Mouse (Mus musculus) embryonic facial prominence, embryonic 13.5 days (tissue): ENCODE results near the gene Gsg1l. TPM values are rescaled to one million over a fixed set of nuclear protein-coding genes. Genes with fewer than 3 reads are reported as not detected.

Experiments used
- ATAC-seq: fragments of 200-750 bp; cut with Nextera tagmentation; 2 replicates; pipeline ENCODE4 v1.8.0; 2017; ENCODE audit warnings: low read depth; ENCODE audit not compliant: insufficient number of reproducible peaks, insufficient read depth, low FRiP score, low TSS enrichment
- H3K27ac ChIP-seq: fragments of 300-500 bp; sonication (generic); 2 replicates; pipeline ENCODE4 v1.5.1; 2015; ENCODE audit warnings: moderate library complexity, mild to moderate bottlenecking, inconsistent platforms
- H3K27me3 ChIP-seq: fragments of 300-500 bp; sonication (generic); 2 replicates; pipeline ENCODE4 v1.6.1; 2015; ENCODE audit warnings: mild to moderate bottlenecking, inconsistent platforms
- H3K36me3 ChIP-seq: fragments of 300-500 bp; sonication (generic); 2 replicates; pipeline ENCODE4 v1.6.1; 2015; ENCODE audit warnings: mild to moderate bottlenecking, inconsistent platforms
- H3K4me1 ChIP-seq: fragments of 300-500 bp; sonication (generic); 2 replicates; pipeline ENCODE4 v1.6.1; 2015; ENCODE audit warnings: inconsistent platforms
- H3K4me2 ChIP-seq: fragments of 300-500 bp; sonication (generic); 2 replicates; pipeline ENCODE4 v1.6.1; 2015; ENCODE audit warnings: moderate library complexity, mild to moderate bottlenecking, inconsistent platforms
- H3K4me3 ChIP-seq: fragments of 300-500 bp; sonication (generic); 2 replicates; pipeline ENCODE4 v1.5.1; 2015; ENCODE audit warnings: mild to moderate bottlenecking, inconsistent platforms
- H3K9ac ChIP-seq: fragments of 300-500 bp; sonication (generic); 2 replicates; pipeline ENCODE4 v1.6.1; 2015; ENCODE audit warnings: mild to moderate bottlenecking, inconsistent platforms
- H3K9me3 ChIP-seq: fragments of 300-500 bp; sonication (generic); 2 replicates; pipeline ENCODE4 v1.6.1; 2016; ENCODE audit warnings: inconsistent platforms
- WGBS: fragments of 180-500 bp; shearing (Covaris S2); methylation state at CpG from one replicate; pipeline ENCODE4 v1.1.7; 2015; ENCODE audit warnings: mixed read lengths; 5-methylcytosine and 5-hydroxymethylcytosine counted together
- polyA plus RNA-seq: library from polyadenylated mRNA; unstranded; fragments of >200 nt; fragmentation: Nextera tagmentation; extraction: Ambion mirVana; gene quantifications from 2 replicates; pipeline ENCODE4 v1.2.1, GENCODE M21; 2015

The Gsg1l gene
- polyA plus RNA-seq, 1 experiment from 2014 or later = 2.0 TPM

- no peaks in the 10 kb centered on the region for H3K36me3 ChIP-seq
- H3K4me3 ChIP-seq = no peak overlapping the region
- H3K4me2 ChIP-seq = no peak overlapping the region
- no peaks in the 10 kb centered on the region for H3K4me1 ChIP-seq
- ATAC-seq = no peak
- no peak overlapping the region for H3K27ac ChIP-seq
- no peaks in the 10 kb centered on the region for H3K27me3 ChIP-seq
- WGBS = 77% methylated on average over 4 of the region's 4 CpGs
- no peaks in the 10 kb centered on the region for H3K9me3 ChIP-seq
- H3K9ac ChIP-seq = no peak overlapping the region
Measured at GRCm38 (mm10) chr7:125948973-125949372, 133.2 kb downstream of the Gsg1l start.

GRCm38 (mm10) chr7:125945915-125946314, 136.3 kb downstream of the Gsg1l start:
- 76% methylated on average over 8 of the region's 8 CpGs for WGBS
- Histone ChIP-seq H3K4me1 (no peaks in the 10 kb centered on the region), H3K36me3 (no peaks in the 10 kb centered on the region), H3K4me2 (no peak overlapping the region), H3K9me3 (no peaks in the 10 kb centered on the region), H3K27me3 (no peaks in the 10 kb centered on the region), H3K9ac (no peak overlapping the region), H3K4me3 (no peak overlapping the region), H3K27ac (no peak overlapping the region)
- no peak for ATAC-seq

- Histone ChIP-seq H3K36me3 (no peaks in the 10 kb centered on the region), H3K4me1 (no peaks in the 10 kb centered on the region), H3K4me2 (no peak overlapping the region), H3K9ac (no peak overlapping the region), H3K27ac (no peak overlapping the region), H3K27me3 (no peaks in the 10 kb centered on the region), H3K4me3 (no peak overlapping the region), H3K9me3 (no peaks in the 10 kb centered on the region)
- no peak for ATAC-seq
- 84% methylated on average over 5 of the region's 5 CpGs for WGBS
Measured at GRCm38 (mm10) chr7:125944631-125945030, 137.6 kb downstream of the Gsg1l start.

- no peaks in the 10 kb centered on the region for H3K36me3 ChIP-seq
- no peaks in the 10 kb centered on the region for H3K9me3 ChIP-seq
- WGBS = 88% methylated on average over 4 of the region's 4 CpGs
Measured at GRCm38 (mm10) chr7:125943511-125943910, 138.7 kb downstream of the Gsg1l start.

GRCm38 (mm10) chr7:125942365-125943090, 139.7 kb downstream of the Gsg1l start:
- H3K4me1 ChIP-seq = no peaks in the 10 kb centered on the region
- ATAC-seq = no peak
- H3K4me3 ChIP-seq = no peak overlapping the region
- H3K27ac ChIP-seq = no peak overlapping the region
- H3K36me3 ChIP-seq = no peaks in the 10 kb centered on the region
- H3K27me3 ChIP-seq = 0 out of 2 replicates have a peak, but pooled peaks cover 2% of the 10 kb centered on the region
- no peak overlapping the region for H3K4me2 ChIP-seq
- H3K9me3 ChIP-seq = no peaks in the 10 kb centered on the region
- H3K9ac ChIP-seq = no peak overlapping the region
- WGBS = 75% methylated on average over 6 of the region's 6 CpGs

More at GRCm38 (mm10) chr7:125943511-125943910, 138.7 kb downstream of the Gsg1l start:
- 0 out of 2 replicates have a peak, but pooled peaks cover 2% of the 10 kb centered on the region for H3K27me3 ChIP-seq
- H3K4me3 ChIP-seq = no peak overlapping the region
- no peak overlapping the region for H3K9ac ChIP-seq
- no peak for ATAC-seq
- no peak overlapping the region for H3K27ac ChIP-seq
- H3K4me2 ChIP-seq = no peak overlapping the region
- no peaks in the 10 kb centered on the region for H3K4me1 ChIP-seq

DNA sequence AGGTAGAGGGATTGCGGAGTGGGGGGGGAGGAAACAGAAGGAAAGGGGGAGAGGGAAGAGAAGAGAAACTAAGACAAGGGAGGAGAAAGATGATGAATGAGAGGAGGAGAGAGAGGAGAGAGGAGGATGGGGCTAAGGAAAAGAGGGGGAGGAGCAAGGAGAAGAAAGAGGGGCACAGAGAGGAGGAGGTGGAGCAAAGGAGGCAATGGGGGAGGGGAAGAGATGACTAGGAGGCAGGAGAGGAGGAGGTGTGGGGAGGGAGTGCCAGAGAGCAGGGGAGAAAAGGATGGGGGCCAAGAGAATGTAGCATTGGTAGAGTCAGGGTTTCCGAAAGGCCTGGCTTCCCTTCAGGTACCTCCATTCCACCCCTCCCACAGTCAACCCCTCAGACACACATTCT, 147.9 kb downstream of the Gsg1l start:
- ATAC-seq = no peak
- Histone ChIP-seq H3K4me3 (no peak overlapping the region), H3K4me1 (peaks cover 36% of the 10 kb centered on the region), H3K36me3 (no peaks in the 10 kb centered on the region), H3K9ac (no peak overlapping the region), H3K27me3 (peaks cover 10% of the 10 kb centered on the region), H3K4me2 (peak overlapping the region; percentile 40; the same call in 1 of the 2 replicates), H3K27ac (no peak overlapping the region), H3K9me3 (no peaks in the 10 kb centered on the region)
- 60% methylated on average over 2 of the region's 2 CpGs for WGBS

DNA sequence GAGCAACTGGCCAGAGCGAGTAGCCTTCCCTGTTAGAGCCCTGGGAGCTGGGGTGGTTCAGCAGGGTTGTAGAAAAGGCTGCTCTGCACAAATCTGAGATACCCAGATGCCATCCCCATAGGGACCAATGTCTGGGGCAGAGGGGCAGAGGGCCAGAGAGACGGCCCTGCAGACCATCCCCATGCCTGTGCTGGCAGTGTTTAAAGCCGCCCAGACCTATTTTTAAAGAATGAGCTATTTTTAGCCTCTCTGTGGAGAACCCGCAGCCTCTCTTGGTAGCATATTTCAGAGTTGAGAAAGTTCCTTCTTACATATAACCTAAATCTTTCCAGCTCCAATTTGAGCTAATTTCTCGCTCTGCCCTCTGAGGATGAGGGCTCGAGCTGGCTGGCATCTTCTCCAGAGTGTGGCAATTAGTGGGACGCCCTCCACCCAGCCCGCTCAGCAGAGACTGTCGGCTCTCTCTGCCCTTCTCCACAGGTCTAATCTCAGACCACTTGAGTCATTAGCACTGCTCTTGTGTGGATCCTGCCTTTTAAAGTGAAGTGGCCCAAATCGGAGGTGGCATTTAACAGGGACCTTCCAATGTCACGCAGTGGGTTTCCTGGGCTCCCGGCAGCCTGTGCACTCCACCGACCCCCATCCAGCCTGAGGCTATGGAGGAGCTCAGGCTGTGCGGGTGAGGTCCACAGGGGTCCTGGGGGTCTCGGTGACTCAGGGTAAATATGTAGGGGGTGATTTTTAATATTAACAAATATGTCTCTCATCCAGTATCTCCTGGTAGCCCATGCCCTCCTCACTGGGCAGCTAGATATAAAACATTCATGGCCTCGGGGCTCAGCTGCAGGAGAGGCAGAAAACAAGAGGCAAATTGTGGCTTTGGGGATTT, 148.6 kb downstream of the Gsg1l start:
- no peaks in the 10 kb centered on the region for H3K9me3 ChIP-seq
- ATAC-seq = no peak
- no peaks in the 10 kb centered on the region for H3K36me3 ChIP-seq
- peaks cover 8% of the 10 kb centered on the region for H3K27me3 ChIP-seq
- H3K4me3 ChIP-seq = no peak overlapping the region
- peak overlapping the region; percentile 27; the same call in 1 of the 2 replicates for H3K9ac ChIP-seq
- H3K4me1 ChIP-seq = peaks cover 36% of the 10 kb centered on the region
- 9% methylated on average over 16 of the region's 16 CpGs for WGBS
- peak overlapping the region; percentile 40 for H3K4me2 ChIP-seq
- H3K27ac ChIP-seq = peak overlapping the region; percentile 39

DNA sequence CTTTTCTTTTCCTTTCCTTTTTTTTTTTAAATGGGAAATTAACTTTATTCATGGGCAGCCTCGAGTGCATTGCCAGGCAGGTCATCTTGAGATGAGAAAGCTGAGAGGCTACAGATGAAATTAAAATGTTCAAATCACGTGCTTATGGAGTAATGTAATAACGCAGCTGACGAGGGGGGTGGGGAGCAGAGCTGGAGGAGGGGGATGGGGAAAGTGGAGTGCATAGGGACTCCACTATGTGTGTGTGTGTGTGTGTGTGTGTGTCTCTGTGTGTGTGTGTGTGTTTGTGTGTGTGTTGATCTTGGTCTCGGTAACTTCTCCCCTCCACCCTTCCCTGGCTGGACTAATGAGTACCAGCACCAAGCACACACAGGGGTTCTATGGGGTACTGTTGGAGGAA, 150.6 kb downstream of the Gsg1l start:
- ATAC-seq = no peak

DNA sequence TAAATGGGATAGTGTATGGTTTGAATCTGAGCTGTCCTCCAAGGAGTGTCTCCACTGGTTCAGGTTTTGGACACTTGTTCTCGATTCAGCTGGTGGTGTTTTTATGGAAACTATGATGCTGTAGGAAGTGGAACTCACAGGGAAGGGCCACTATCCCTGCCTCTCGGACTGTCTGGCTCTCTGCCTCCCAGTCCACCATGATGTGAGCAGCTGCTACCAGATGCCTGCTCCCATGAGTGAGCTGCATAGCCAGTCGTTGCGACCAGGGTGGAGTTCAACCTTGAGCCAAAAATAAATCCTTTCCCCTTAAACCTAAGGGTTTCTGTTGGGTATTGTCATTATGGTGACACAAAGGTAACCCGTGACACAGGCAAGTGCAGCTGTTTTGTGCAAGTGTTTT, 158.2 kb downstream of the Gsg1l start:
- ATAC-seq = no peak
- no peak overlapping the region for H3K9ac ChIP-seq
- H3K27me3 ChIP-seq = no peaks in the 10 kb centered on the region
- H3K4me2 ChIP-seq = no peak overlapping the region
- H3K27ac ChIP-seq = no peak overlapping the region
- H3K36me3 ChIP-seq = no peaks in the 10 kb centered on the region
- no peaks in the 10 kb centered on the region for H3K4me1 ChIP-seq
- no peak overlapping the region for H3K4me3 ChIP-seq
- no peaks in the 10 kb centered on the region for H3K9me3 ChIP-seq
- 86% methylated on average over 5 of the region's 5 CpGs for WGBS

More for the DNA sequence above, 150.6 kb downstream of the Gsg1l start:
- Histone ChIP-seq H3K9me3 (no peaks in the 10 kb centered on the region), H3K4me2 (no peak overlapping the region), H3K9ac (no peak overlapping the region), H3K27ac (no peak overlapping the region), H3K36me3 (no peaks in the 10 kb centered on the region), H3K27me3 (peaks cover 8% of the 10 kb centered on the region), H3K4me3 (no peak overlapping the region), H3K4me1 (peaks cover 36% of the 10 kb centered on the region)
- 24% methylated on average over 5 of the region's 5 CpGs for WGBS

DNA sequence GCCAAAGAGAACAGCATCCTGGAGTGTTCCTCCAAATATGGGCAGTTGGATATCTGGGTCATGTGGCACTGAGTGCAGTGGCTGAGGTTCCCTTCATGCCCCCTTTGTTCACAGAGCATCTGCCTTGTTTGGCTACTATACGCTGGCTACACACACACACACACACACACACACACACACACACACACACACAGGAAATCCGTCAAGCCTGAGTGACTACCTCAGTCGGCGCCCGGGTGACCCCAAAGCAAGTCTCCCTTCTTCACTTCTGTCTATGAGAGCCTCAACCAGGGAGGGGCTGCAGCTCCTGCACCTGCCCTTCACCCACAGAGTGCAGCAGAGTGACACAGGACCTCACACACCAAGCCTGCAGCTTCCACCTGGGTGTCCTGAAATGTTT, 161.4 kb downstream of the Gsg1l start:
- no peaks in the 10 kb centered on the region for H3K4me1 ChIP-seq
- no peaks in the 10 kb centered on the region for H3K27me3 ChIP-seq
- no peak overlapping the region for H3K27ac ChIP-seq
- peaks cover 3% of the 10 kb centered on the region; the same call in 1 of the 2 replicates for H3K9me3 ChIP-seq
- H3K4me3 ChIP-seq = no peak overlapping the region
- no peak for ATAC-seq
- H3K9ac ChIP-seq = no peak overlapping the region
- H3K36me3 ChIP-seq = no peaks in the 10 kb centered on the region
- WGBS = 64% methylated on average over 5 of the region's 5 CpGs
- no peak overlapping the region for H3K4me2 ChIP-seq

GRCm38 (mm10) chr7:125900386-125901161, 181.6 kb downstream of the Gsg1l start:
- no peak for ATAC-seq
- Histone ChIP-seq H3K27ac (no peak overlapping the region), H3K4me3 (no peak overlapping the region), H3K27me3 (no peaks in the 10 kb centered on the region), H3K4me1 (0 out of 2 replicates have a peak, but pooled peaks cover 6% of the 10 kb centered on the region), H3K36me3 (no peaks in the 10 kb centered on the region), H3K9me3 (no peaks in the 10 kb centered on the region), H3K9ac (no peak overlapping the region), H3K4me2 (no peak overlapping the region)
- 52% methylated on average over 13 of the region's 13 CpGs for WGBS
